Mouse (Mus musculus) ZHBTc4 (cell line): ENCODE measurements around the gene Cabin1.

Experiments used
- DNase-seq: peaks from one replicate; pipeline ENCODE4 v3.0.0-alpha.2; 2011; ENCODE audit warnings: low read depth, low spot score

Cabin1 gene

DNA sequence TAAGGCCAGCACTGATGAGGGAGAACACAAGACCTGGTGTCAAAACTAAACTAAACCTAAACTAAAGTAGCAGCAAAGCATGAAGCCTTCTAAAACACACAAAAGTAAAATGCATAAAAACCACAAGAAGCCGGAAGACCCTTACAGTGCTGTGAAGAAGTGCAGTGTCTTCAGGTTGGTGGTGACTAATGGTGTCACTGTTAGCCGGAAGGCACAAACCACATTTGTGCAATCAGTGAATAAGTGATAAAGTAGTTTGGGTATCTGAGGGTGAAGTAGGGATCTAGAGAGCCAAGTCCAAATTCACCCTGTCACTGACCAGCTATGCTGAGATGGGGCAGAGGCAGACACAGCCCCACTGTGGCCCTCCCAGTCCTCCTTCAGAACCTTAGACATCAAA, 61.6 kb downstream of the Cabin1 start:
- no peak for DNase-seq

DNA sequence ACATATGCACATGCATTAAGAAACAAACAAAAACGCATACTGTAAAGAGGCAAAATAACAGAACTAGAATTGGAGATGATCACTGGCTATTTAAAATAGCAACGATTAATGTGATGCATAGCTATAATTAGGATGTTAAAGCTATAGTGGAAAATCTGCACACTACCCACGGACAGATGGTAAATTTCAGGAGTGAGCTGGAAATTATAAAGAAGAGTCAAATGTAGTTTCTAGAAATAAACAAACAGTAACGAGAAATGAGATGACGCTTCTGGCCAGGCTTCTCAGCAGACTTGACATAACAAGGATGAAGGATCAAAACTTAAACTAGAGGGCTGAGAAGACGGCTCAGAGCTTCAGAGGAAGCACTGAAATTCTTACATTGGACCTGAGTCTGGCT, 62.9 kb downstream of the Cabin1 start:
- no peak for DNase-seq

DNA sequence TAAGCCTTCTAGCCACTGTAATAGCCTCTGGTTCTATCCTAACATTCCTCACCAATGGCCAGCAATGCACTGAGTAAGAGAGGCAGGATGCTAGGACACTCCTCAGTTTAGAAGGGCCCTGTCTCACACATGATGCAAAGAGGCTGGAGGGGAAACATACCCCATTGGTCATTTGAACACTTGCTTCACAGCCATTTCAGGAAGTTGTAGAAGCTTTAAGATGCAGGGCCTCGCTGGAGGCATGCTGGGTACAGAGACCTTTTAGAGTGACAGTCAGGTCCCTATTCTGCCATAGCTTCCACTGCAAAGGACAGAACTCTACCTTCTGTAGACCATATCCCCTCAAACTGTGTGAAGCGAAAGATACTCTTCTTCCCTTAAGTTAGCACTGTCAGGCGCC, 66.4 kb downstream of the Cabin1 start:
- DNase-seq = no peak

DNA sequence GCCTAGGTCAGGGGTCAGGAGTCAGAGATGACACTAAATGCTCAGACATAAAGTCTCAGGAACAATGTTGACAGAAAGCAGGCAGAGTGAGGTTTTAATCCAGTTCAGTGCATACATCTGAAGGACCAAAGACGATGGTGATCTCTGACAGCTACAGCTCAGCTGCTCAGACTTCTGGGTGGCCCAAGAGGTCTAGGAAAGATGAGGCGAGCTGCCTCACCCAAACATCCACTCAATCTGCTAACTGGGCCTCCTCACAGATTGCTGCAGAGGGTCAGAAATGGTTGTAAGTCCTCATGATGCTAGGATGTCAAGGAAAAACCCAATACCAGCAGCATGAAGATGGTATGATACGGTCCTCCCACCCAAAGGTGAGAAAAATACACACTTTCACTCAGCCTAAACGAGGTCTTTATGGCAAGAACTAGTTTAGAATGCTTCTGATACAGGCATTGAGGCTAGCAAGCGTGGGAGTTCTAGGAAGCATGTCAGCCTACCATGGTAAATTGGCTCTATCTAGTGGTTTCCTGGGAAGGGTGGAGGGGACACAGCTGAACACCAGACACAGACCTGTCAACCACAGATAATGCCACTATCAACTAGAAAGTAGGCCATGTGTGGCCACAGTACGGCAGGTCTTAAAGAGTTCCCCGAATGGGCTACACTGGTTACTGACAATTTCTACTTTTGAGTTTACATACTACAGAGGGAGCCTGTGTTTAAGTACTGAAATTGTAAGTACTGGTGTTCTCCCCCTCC, 67.4 kb downstream of the Cabin1 start:
- no peak for DNase-seq

DNA sequence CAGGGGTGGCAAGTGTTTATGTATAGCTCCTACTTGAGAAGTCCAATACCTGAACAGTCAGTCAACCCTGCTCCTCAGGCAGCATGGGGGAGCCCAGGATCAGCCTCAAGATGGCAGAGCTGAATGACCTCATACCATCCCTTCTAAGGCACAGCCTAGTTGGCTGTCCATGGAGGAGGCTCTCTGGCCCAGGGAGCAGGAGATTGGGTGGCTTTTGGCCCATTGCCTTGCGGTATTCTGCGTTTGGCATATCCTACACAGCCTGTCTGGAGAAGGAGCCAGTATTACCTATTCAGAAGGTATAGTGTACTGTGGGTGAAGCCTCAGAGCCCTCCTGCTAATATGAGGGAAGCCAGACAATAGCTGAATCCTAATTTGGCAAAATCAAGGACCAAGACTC, 68.6 kb downstream of the Cabin1 start:
- DNase-seq = no peak

DNA sequence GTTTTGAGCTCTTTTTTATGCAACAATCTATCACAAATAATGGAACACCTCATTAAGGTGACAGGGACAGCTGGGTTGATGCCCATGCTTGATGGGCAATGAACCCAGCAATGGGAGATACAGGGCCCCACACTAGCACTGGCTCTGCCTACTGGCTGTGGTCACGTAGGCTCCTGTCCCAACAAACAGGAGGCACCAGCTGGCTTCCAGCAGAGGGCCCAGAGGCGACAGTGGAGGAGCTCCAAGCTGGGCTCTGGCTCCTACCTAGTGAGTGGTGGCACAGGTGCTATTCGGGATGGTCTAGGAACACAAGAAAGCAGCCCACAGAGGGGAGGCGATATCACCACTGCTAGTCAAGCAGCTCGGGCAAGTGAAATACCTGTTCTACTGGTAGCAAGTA, 69.1 kb downstream of the Cabin1 start:
- DNase-seq = no peak

DNA sequence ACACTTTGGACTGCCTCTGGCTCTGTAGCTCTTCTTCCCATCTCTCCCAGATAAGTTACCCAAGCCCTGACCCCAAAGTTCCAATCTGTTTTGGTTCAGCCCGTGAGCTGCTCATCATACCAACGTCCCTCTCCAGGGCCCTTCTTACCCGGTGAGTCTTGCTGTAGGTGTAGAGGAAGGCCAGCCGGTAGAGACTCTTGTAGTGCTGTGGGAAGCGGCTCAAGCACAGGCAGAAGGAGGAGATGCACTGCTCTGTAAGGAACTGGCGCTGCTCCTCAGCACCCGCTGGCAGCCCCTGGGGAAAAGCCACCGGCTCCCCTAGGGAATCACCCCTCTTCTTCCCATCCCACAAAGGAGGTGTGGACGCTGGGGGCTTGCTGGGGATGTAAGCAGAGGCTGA, 69.6 kb downstream of the Cabin1 start:
- no peak for DNase-seq

DNA sequence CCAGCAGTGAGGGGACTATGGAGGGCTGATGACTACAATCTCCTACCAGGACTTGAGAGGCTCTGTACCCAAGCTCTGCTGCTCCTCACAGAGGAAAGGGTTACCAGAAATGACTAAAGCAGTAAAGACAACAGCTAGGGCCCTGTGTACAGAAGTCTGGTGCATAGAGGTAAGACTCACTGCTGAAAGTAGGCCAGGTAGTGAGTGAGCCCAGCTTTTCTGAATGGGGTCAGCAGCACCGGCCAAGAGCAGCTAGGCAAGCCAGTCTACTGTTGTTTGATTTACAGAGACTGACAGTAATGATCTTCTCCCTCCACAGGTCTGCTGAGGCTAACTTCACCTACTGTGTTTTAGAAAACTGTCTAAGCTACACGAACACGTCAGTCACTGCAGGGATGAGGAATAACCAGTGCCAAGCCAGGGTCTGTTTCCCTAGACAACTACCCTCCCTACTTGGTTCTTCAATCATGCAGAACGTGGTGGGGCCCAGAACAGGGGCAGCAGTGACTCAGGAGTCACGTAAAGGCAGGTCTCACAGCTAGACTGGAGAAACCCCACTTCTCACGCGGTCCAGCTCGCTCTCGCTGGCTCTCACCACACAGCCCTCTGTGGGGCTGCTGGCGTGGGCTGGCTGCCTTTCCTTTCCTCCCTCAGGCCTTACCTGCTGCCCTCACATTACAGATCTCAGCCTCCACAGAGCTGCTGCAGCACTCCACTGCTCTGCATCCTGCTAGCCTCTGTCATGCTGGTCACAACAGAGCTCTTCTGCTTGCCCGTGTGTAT, 70.5 kb downstream of the Cabin1 start:
- no peak for DNase-seq

DNA sequence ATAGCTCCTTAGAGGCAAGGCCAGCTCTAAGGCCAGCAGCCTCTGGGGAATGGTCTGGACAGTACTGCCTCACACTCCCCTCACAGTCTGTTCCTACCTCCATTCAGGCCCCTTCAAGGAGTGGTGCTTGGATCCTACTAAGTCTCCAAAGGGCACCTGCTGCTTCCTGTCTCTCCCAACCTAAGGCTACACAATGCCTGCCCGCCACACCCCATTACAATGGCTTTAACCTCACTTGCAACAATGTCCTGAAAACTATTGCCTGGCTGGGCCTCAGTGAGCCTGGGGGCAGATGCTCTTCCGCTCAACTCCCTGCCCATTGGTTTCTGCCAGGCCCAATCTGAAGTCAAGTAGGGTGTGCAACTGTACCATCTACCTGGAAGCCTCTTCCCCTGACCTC, 75.5 kb downstream of the Cabin1 start:
- peak; percentile 56 for DNase-seq

DNA sequence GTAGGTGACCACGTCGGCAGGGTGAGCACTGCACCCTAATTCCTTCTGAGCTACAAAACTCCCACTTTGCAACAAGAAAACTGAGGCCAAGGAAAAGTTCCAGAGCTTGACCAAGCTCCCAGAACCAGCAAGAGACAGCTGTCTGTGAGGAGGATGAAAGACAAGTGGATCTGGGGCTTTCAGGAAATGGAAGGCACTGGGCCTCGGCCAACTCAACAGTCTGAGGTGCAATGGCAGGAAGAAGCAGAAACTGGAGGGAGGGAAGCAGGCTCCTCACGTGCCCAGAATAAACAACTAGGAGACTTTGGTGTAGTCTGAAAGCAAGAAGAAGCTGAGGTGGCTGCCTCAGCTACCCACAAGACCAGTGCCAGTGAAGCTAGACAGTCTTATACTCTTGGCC, 77.4 kb downstream of the Cabin1 start:
- no peak for DNase-seq

DNA sequence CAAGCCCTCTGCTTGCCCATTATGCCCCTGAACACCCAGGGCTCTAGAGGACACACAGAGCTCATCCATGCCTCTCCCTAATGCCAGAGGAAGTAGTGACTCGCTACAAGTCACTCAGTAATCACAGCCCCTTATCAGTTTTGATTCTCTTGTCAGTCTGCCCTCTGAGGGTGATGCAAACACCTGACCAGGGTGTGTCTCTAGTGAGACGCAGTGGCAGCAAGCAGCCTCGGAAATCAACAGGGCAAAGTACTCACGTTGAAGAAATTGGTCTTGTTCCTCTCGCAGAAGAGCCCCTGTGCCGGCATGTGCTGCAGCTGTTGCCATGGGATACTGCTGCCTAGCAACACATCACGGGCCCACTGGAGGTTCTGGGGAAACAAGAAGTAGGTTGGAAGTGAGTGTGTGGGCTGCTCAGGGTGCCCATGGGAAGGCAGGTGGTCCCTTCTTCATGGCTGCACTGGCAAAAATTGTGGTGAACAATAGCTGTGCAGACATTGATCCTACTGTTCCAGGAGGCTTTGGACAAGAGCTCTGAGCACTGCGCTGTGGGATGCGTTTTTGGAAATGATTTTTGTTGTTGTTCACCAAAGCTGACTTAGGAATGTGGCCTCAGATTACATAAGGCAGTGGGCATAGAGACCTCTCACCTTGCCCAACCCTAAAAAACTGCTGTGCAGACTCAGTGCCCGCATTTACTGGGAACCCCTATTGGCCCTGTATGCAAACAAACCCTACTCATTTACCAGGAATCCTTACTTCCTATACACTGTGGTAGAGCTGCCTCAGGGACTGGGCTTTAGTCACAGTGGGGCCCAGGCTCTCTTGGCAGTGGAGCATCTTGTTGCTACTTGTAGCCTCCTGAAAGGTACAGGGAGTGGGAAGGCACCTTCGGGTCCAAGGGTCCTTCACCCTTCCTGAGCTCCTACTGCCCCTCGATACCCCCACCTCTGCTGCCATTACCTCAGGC, 79.8 kb downstream of the Cabin1 start:
- peak; percentile 65 for DNase-seq

DNA sequence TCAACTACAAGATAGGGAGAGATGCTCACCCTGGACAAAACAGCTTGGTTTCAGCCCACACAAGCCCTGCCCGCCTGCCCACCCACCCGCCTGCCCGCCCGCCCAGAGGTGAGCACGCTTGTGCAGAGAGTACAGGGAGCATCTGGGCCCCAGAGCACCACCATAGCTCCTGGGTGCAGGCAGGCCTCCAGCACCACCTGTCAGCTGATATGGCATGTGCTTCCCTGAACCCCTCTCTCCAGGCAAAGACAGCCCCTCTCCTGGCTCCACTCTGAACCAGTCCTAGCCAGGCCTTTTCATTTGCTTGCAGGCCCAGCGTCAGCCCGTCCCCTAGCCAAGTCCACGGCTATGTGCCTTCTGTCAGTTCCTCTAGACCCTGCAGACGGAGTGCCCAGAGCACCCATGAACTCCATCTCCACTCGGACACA, 83.6 kb downstream of the Cabin1 start:
- DNase-seq = peak; percentile 23

DNA sequence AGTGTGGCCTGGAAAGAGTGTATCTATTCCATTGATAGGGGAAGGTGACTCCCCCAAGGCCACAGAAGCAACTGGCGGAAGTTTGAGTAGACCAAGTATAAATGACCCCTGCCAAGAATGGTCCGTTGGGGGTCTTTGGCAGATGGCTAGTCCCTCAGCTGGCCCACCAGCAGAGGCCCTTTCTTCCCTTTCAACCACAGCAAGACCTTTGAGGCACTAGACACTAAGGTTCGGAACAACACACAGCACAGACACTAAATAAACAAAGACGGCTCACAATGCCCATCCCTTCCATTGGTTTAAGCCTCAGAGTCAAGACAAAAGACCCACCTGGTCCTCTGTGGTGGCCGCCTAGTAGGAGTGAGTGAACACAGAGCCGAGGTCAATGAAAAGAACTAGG, 84.9 kb downstream of the Cabin1 start:
- DNase-seq = no peak

DNA sequence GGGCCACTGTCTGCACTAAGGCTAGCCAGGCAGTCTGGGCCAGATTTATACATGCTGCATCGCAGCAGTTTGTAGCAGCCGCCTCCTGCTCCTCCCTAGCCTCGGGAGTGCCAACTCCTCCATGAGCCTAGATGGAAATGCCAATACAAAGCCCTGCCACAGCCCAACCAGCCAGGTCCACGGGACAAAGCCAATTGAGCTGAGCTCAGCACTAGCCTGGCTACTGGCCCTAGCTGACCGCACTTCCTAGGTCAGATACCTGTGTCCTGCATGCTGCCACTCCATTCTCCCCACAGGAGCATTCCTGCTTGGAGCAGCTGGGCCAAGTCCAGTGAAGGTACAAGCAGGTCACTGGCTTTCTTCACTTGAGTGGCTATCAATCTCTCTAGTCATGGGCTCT, 86.2 kb downstream of the Cabin1 start:
- no peak for DNase-seq

DNA sequence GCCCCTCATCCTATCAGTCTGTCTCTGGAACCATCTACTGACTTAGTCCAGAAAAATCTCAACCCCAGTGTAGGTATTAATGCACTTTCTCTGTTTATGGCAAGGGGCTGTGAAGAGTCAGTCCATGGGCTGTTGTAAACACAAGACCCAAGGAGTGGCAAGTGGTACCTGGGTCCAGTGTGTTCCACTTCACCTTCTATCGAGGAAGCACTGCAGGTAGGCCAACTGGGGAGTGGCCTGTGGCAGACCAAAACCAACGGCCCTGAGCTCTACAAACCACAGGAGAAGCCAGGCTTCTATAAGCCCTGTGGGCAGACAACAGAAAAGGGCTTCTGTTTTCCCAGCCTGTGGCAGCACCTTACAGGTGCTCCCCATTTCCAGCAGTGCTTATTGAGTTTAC, 86.6 kb downstream of the Cabin1 start:
- DNase-seq = no peak

DNA sequence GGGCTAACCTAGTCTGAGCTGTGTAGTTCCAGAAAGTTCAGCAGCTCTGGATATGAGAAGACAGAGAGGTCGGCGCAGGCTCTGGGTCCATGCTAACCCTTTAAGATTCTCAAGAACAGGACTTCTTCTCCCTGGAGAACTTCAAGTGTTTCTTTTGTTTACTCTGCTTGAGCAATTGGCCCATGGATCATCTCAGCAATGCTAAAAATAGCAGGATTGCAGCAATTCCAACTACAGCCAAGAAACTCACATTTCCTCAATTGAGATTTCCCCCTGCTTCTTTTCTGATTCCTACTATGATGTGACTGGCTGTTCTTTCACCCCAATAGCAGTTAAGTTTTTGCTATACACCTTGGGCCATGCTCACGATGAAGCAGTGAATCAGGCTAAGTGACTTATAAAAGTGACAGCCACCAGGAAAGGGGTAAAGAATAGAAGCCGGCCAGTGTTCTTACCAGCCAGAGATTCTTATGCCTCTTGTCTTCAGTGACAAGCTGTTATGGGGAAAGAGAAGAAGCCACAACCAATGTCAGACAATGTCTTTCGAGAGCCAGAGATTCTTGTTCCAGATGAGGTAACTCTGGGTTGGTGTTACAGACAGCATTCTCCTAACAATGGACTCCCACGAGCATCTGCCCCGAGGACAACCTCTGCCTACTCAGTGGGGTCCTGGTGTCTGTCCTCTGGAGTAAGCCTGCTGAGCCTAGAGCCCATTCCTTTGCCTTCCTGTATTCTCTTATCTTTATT, 87.1 kb downstream of the Cabin1 start:
- no peak for DNase-seq

DNA sequence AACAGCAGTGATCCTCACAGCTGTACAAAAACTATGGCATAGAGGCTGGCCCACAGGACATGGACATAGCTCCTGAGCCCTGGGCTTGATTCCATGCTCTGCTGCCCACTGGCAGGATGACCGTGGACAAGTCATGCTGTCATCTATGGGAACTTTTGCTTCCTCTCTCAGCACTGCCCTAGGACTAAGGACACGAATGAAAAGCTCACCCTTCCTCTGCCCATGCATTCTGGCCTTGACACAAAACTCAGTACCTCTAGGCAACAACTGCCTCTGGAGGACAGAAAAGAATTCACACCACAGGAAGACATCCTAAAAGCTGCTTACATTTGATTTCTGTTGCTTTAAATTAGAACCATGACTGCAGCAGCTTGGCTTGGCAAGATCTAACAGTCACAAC, 87.9 kb downstream of the Cabin1 start:
- no peak for DNase-seq

DNA sequence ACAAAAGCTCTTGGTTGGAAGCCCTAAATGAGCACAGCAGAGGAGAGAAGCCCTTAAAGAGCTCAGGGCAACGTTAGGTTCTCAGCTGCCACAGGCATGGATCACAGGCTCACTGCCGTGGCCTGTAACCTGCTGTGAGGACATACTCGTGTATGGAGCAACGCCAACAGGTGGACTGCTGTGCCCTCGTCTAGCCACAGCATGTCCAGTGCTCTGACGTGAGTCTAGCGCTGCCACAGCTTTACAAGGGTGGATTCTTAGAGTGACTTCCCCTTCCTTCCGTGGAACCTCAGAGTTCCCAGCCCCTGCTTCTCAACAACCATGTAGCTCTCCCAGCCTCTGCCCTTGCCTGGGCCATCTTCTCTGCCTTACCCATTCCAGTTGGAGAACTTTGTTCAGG, 88.5 kb downstream of the Cabin1 start:
- DNase-seq = no peak

DNA sequence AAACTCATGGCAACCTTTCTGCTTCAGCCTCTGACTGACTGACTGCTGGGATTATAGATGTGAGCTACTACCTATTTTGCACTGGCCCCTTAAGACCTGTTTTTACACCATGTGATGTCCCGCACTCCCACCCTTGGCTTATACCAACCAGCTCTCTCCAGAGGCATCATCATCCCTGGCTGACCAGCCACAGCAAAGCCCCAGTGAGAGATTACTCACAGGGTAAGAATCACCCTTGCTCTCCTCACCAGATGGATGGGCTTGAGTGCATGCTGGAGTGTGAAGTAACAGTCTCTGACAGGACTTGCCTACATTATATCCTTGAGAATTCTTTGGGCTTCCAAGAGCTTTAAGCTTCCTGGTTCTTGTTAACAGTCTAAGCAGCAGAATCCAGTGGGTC, 94.2 kb downstream of the Cabin1 start:
- DNase-seq = no peak

DNA sequence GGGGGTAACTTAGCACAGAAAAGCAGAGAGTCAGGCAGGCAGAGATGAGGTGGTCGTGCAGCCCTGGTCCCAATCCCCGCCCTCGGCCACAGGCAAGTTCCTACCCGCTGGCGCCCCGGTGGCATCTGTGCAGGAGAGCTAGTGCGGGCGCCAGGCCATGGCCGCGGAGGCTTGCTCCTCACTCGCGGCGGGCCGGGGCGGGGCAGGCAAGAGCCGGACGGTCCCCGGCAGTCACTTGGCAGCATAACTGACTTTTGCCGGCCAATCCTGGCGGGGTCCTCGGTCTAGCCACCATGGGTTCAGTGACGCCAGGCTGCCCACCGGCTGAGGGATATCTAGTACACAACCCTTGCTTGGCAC, 96.2 kb downstream of the Cabin1 start:
- peak; percentile 51 for DNase-seq

DNA sequence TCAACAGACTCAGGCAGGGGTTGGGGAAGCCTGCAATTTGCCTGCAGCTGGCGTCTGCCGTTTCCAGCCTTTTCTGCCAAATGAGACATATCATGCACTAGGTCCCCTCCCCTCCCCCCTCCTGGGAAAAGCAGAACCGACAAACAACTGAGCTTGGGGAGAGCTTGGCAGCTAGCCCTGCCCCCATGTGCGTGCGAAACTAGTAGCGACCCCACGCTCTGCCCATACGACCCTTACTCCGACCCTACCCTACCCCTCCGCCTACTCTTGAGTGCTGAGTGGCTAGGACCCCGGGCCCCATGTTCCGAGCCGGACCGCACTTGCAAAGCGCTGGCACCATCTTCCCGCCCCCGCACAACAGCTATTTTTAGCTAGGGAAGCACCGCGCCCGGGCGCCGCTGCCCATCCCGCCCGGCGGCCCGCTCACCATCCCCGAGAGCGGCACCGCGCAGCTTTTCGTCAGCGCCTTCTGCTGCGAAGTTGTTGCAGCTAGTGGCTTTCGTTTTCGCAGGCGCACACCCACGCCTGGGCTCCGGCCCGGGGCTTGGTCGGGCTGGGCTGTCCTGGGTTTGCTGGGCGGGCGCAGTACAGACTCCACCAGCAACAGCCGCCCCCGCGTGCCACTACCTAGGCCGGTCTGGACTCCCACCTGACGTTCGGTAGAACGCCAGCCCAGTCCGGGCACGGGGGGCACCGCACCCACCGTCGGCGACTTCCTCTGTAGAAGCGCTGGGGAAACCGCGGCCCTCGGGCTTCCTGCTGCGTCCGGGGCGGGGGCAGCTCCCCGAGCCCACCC, 96.8 kb downstream of the Cabin1 start:
- peak; percentile 53 for DNase-seq
